Mouse (Mus musculus) skeletal muscle tissue, postnatal 0 days (tissue): ENCODE data around the gene 1700012A03Rik. TPM values are rescaled to one million over a fixed set of nuclear protein-coding genes. Genes with fewer than 3 reads are reported as not detected.

Source experiments
- polyA plus RNA-seq: library from polyadenylated mRNA; unstranded; fragments of >200 nt; fragmentation: Nextera tagmentation; extraction: Ambion mirVana; gene quantifications from 2 replicates; pipeline ENCODE4 v1.2.1, GENCODE M21; 2015

1700012A03Rik gene
- not detected in 2 replicates for polyA plus RNA-seq

GRCm38 (mm10) chr6:32049951-32050345 lies at the start of gene 1700012A03Rik:
TSS of gene 1700012A03Rik (plus strand) at chr6:32050246.

